Mouse (Mus musculus) kidney, adult 2 months (tissue): ENCODE measurements at regions not wholly inside any gene's neighbourhood (a gene's known extent, or its start where the extent isn't known, plus 50 kb on each side); places are given as distances from the start of the nearest gene placed in this dataset.

ENCODE experiments used
- CTCF ChIP-seq: fragments of 200-500 bp; conservative IDR thresholded peaks from 2 replicates; pipeline ENCODE4 v1.5.1; 2011; ENCODE audit warnings: low read depth, mild to moderate bottlenecking, control low read depth, low read length, moderate library complexity, mixed read lengths; ENCODE audit not compliant: insufficient read depth, insufficient read length
- POLR2A ChIP-seq: fragments of 200-500 bp; IDR thresholded peaks from one replicate; pipeline ENCODE4 v1.6.1; 2011; ENCODE audit warnings: low read depth, low read length, control low read depth

- TF ChIP-seq CTCF (no peak), POLR2A (no peak)
Observed at GRCm38 (mm10) chr6:25867922-25868321, 58.9 kb upstream of the Pot1a start.
